Mouse (Mus musculus) right cerebral cortex, postnatal 14 days (tissue): Measurements from ENCODE around the gene Pebp1.

Experiments
- DNase-seq: peaks from one replicate; pipeline ENCODE4 v3.0.0; 2022

The Pebp1 gene

GRCm38 (mm10) chr5:117285266-117285665 lies 2.2 kb downstream of the Pebp1 start:
- no peak for DNase-seq

- DNase-seq, result no peak
These were observed 2.7 kb downstream of the Pebp1 start for GRCm38 (mm10) chr5:117284682-117285081.

- DNase-seq, result no peak
These were observed 3.4 kb downstream of the Pebp1 start for GRCm38 (mm10) chr5:117284029-117284428.

- no peak for DNase-seq
These were observed 5.1 kb downstream of the Pebp1 start for GRCm38 (mm10) chr5:117282360-117282759.

GRCm38 (mm10) chr5:117281536-117281935 lies 5.9 kb downstream of the Pebp1 start:
- no peak for DNase-seq

- DNase-seq, result no peak
These were observed 7.8 kb downstream of the Pebp1 start for GRCm38 (mm10) chr5:117279669-117280050.

GRCm38 (mm10) chr5:117278809-117279668 lies 8.4 kb downstream of the Pebp1 start:
- no peak for DNase-seq

GRCm38 (mm10) chr5:117277784-117278183 lies 9.6 kb downstream of the Pebp1 start:
- no peak for DNase-seq

- no peak for DNase-seq
These were observed 12.6 kb downstream of the Pebp1 start for GRCm38 (mm10) chr5:117274817-117275216.

- peak; percentile 73 for DNase-seq
These were observed 15.5 kb downstream of the Pebp1 start for GRCm38 (mm10) chr5:117271945-117272344.

GRCm38 (mm10) chr5:117269395-117269794 lies 18.0 kb downstream of the Pebp1 start:
- no peak for DNase-seq

GRCm38 (mm10) chr5:117268749-117269148 lies 18.7 kb downstream of the Pebp1 start:
- no peak for DNase-seq

GRCm38 (mm10) chr5:117267913-117268312 lies 19.5 kb downstream of the Pebp1 start:
- DNase-seq, result no peak

GRCm38 (mm10) chr5:117264701-117265100 lies 22.7 kb downstream of the Pebp1 start:
- no peak for DNase-seq

- no peak for DNase-seq
These were observed 23.9 kb downstream of the Pebp1 start for GRCm38 (mm10) chr5:117263566-117263965.

GRCm38 (mm10) chr5:117258276-117258675 lies 29.1 kb downstream of the Pebp1 start:
- DNase-seq, result no peak

GRCm38 (mm10) chr5:117251763-117252162 lies 35.7 kb downstream of the Pebp1 start:
- DNase-seq, result no peak

GRCm38 (mm10) chr5:117250796-117251195 lies 36.6 kb downstream of the Pebp1 start:
- DNase-seq, result peak; percentile 46

- DNase-seq, result no peak
These were observed 39.1 kb downstream of the Pebp1 start for GRCm38 (mm10) chr5:117248351-117248750.

GRCm38 (mm10) chr5:117245170-117245569 lies 42.3 kb downstream of the Pebp1 start:
- no peak for DNase-seq

GRCm38 (mm10) chr5:117242671-117243478 lies 44.5 kb downstream of the Pebp1 start:
- DNase-seq, result peak; percentile 35

GRCm38 (mm10) chr5:117241935-117242531 lies 45.4 kb downstream of the Pebp1 start:
- peak; percentile 62 for DNase-seq

- DNase-seq, result peak; percentile 55
These were observed 46.6 kb downstream of the Pebp1 start for GRCm38 (mm10) chr5:117240761-117241322.
